Mouse (Mus musculus): Measurements from ENCODE around the gene Zfp213. TPM values are rescaled to one million over a fixed set of nuclear protein-coding genes. Genes with fewer than 3 reads are reported as not detected.

Gene Zfp213
- polyA plus RNA-seq (2014; fragmentation: Nextera tagmentation; extraction: Ambion mirVana): 17.7 and 18.2 TPM in 2 replicates

GRCm38 (mm10) chr17:23563595-23564367 lies at the start of gene Zfp213:
TSS of gene Zfp213 (minus strand) at chr17:23564238.
- peaks cover 6% of the 10 kb centered on the region; the same call in 1 of the 2 replicates for H3K4me1 ChIP-seq (ENCODE audit: control insufficient read depth, insufficient read depth, low read length)
- no peaks in the 10 kb centered on the region for H3K27me3 ChIP-seq (replicated peaks; ENCODE audit: control insufficient read depth, insufficient read depth, low read length)
- peak; percentile 98 for ATAC-seq (ENCODE audit: low read depth)
- no peaks in the 10 kb centered on the region for H3K9me3 ChIP-seq (ENCODE audit: control insufficient read depth, low read length)
- peaks cover 26% of the 10 kb centered on the region; the same call in 1 of the 2 replicates for H3K36me3 ChIP-seq (ENCODE audit: control insufficient read depth, insufficient read depth, low read length)
- H3K9ac ChIP-seq (ENCODE audit: low read depth, low read length): peak within 1 kb of the TSS; percentile 97
- peak within 1 kb of the TSS; percentile 70 for H3K4me2 ChIP-seq (ENCODE audit: low read depth, low read length)
- peak; percentile 98 for DNase-seq (ENCODE audit: low spot score)
- 1% methylated on average over 55 of the region's 59 CpGs for whole genome bisulfite sequencing
- H3K4me3 ChIP-seq (ENCODE audit: low read depth, low read length): peak within 1 kb of the TSS; percentile 88
- peak within 1 kb of the TSS; percentile 95 for H3K27ac ChIP-seq (replicated peaks; ENCODE audit: low read depth, low read length)

GRCm38 (mm10) chr17:23610361-23610800 lies 46.3 kb upstream of the Zfp213 start:
- peak; percentile 78 for ATAC-seq (ENCODE audit: low read depth)
- WGBS: 86% methylated on average over 28 of the region's 28 CpGs
- Histone ChIP-seq H3K36me3 (ENCODE audit: control insufficient read depth, insufficient read depth, low read length) (no peaks in the 10 kb centered on the region), H3K4me1 (ENCODE audit: control insufficient read depth, insufficient read depth, low read length) (no peaks in the 10 kb centered on the region), H3K27me3 (replicated peaks; ENCODE audit: control insufficient read depth, insufficient read depth, low read length) (no peaks in the 10 kb centered on the region), H3K4me2 (ENCODE audit: low read depth, low read length) (no peak overlapping the region), H3K9ac (ENCODE audit: low read depth, low read length) (no peak overlapping the region), H3K4me3 (ENCODE audit: low read depth, low read length) (no peak overlapping the region), H3K9me3 (ENCODE audit: control insufficient read depth, low read length) (no peaks in the 10 kb centered on the region), H3K27ac (replicated peaks; ENCODE audit: low read depth, low read length) (no peak overlapping the region)
- DNase-seq (ENCODE audit: low spot score): peak; percentile 44

DNA sequence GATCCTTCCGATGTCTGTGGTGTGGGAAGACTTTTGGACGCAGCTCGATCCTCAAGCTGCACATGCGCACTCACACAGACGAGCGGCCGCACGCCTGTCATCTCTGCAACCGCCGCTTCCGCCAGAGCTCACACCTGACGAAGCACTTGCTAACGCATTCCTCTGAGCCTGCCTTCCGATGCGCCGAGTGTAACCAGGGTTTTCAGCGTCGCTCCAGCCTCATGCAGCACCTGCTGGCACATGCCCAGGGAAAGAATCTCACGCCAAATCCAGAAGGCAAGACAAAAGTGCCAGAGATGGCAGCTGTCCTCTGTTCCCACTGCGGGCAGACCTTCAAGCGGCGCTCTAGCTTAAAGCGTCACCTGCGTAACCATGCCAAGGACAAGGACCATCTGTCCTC lies 45.6 kb upstream of the Zfp213 start:
- H3K27ac ChIP-seq (replicated peaks; ENCODE audit: low read depth, low read length): no peak overlapping the region
- no peaks in the 10 kb centered on the region for H3K27me3 ChIP-seq (replicated peaks; ENCODE audit: control insufficient read depth, insufficient read depth, low read length)
- no peaks in the 10 kb centered on the region for H3K36me3 ChIP-seq (ENCODE audit: control insufficient read depth, insufficient read depth, low read length)
- no peak overlapping the region for H3K9ac ChIP-seq (ENCODE audit: low read depth, low read length)
- H3K4me2 ChIP-seq (ENCODE audit: low read depth, low read length): no peak overlapping the region
- H3K4me3 ChIP-seq (ENCODE audit: low read depth, low read length): no peak overlapping the region
- ATAC-seq (ENCODE audit: low read depth): no peak
- H3K9me3 ChIP-seq (ENCODE audit: control insufficient read depth, low read length): no peaks in the 10 kb centered on the region
- no peak for DNase-seq (ENCODE audit: low spot score)
- H3K4me1 ChIP-seq (ENCODE audit: control insufficient read depth, insufficient read depth, low read length): no peaks in the 10 kb centered on the region
- 93% methylated on average over 24 of the region's 24 CpGs for WGBS

DNA sequence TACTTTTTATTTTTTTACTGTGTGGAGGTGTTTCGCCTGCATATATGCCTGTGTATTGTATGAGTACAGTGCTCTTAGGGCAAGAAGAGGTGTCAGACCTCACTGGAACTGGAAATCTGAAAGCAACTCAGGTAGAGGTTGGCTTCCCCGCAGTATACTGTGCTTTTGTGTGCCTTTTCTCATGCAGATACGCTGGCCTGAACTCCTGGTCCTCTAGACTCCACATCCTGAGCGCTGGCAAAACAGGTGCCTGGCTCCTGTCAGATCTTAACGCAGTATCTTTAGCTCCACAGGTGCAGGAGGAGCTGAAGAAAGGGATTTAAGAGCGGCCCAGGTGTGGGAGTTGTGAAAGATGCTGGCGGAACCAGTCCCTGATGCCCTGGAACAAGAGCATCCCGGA lies 41.2 kb upstream of the Zfp213 start:
- no peak for ATAC-seq (ENCODE audit: low read depth)
- Histone ChIP-seq H3K9me3 (ENCODE audit: control insufficient read depth, low read length) (no peaks in the 10 kb centered on the region), H3K4me1 (ENCODE audit: control insufficient read depth, insufficient read depth, low read length) (no peaks in the 10 kb centered on the region; the same call in 1 of the 2 replicates), H3K4me3 (ENCODE audit: low read depth, low read length) (no peak overlapping the region), H3K27ac (replicated peaks; ENCODE audit: low read depth, low read length) (no peak overlapping the region), H3K27me3 (replicated peaks; ENCODE audit: control insufficient read depth, insufficient read depth, low read length) (no peaks in the 10 kb centered on the region), H3K36me3 (ENCODE audit: control insufficient read depth, insufficient read depth, low read length) (no peaks in the 10 kb centered on the region), H3K4me2 (ENCODE audit: low read depth, low read length) (no peak overlapping the region), H3K9ac (ENCODE audit: low read depth, low read length) (no peak overlapping the region)
- whole genome bisulfite sequencing: 78% methylated on average over 8 of the region's 8 CpGs
- DNase-seq (ENCODE audit: low spot score): no peak

GRCm38 (mm10) chr17:23604394-23604793 lies 40.4 kb upstream of the Zfp213 start:
- Histone ChIP-seq H3K27ac (replicated peaks; ENCODE audit: low read depth, low read length) (no peak overlapping the region), H3K27me3 (replicated peaks; ENCODE audit: control insufficient read depth, insufficient read depth, low read length) (no peaks in the 10 kb centered on the region), H3K9me3 (ENCODE audit: control insufficient read depth, low read length) (no peaks in the 10 kb centered on the region), H3K4me1 (ENCODE audit: control insufficient read depth, insufficient read depth, low read length) (no peaks in the 10 kb centered on the region; the same call in 1 of the 2 replicates), H3K36me3 (ENCODE audit: control insufficient read depth, insufficient read depth, low read length) (no peaks in the 10 kb centered on the region), H3K9ac (ENCODE audit: low read depth, low read length) (no peak overlapping the region), H3K4me3 (ENCODE audit: low read depth, low read length) (no peak overlapping the region), H3K4me2 (ENCODE audit: low read depth, low read length) (no peak overlapping the region)
- 81% methylated on average over 7 of the region's 7 CpGs for WGBS
- DNase-seq (ENCODE audit: low spot score) (no peak), ATAC-seq (ENCODE audit: low read depth) (no peak)

GRCm38 (mm10) chr17:23603542-23603941 lies 39.5 kb upstream of the Zfp213 start:
- ATAC-seq (ENCODE audit: low read depth): no peak

DNA sequence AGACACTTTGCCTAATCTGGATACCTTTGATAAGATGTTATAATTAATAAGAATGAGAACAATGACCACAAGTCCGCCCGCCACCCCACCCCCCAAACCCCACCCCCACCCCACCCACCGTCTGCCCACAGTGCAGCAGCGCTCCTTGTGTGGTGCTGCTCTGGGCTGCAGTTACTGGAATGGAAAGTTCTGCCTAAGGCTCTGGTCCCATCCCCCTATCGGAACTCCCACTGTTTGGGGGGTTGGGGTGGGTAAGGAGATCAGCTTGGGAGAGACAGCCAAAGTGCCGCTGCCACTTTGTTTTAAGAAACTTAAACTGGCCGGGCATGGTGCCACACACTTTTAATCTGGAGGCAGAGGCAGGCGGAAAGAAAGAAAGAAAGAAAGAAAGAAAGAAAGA lies 39.0 kb upstream of the Zfp213 start:
- 25% methylated on average over 8 of the region's 8 CpGs for WGBS
- DNase-seq (ENCODE audit: low spot score): peak; percentile 32
- Histone ChIP-seq H3K4me2 (ENCODE audit: low read depth, low read length) (no peak overlapping the region), H3K27ac (replicated peaks; ENCODE audit: low read depth, low read length) (no peak overlapping the region), H3K9me3 (ENCODE audit: control insufficient read depth, low read length) (no peaks in the 10 kb centered on the region), H3K36me3 (ENCODE audit: control insufficient read depth, insufficient read depth, low read length) (no peaks in the 10 kb centered on the region), H3K4me1 (ENCODE audit: control insufficient read depth, insufficient read depth, low read length) (no peaks in the 10 kb centered on the region; the same call in 1 of the 2 replicates), H3K9ac (ENCODE audit: low read depth, low read length) (no peak overlapping the region), H3K4me3 (ENCODE audit: low read depth, low read length) (no peak overlapping the region), H3K27me3 (replicated peaks; ENCODE audit: control insufficient read depth, insufficient read depth, low read length) (no peaks in the 10 kb centered on the region)
- no peak for ATAC-seq (ENCODE audit: low read depth)

More at GRCm38 (mm10) chr17:23603542-23603941, 39.5 kb upstream of the Zfp213 start:
- H3K9me3 ChIP-seq (ENCODE audit: control insufficient read depth, low read length): no peaks in the 10 kb centered on the region
- H3K36me3 ChIP-seq (ENCODE audit: control insufficient read depth, insufficient read depth, low read length): no peaks in the 10 kb centered on the region
- no peaks in the 10 kb centered on the region for H3K27me3 ChIP-seq (replicated peaks; ENCODE audit: control insufficient read depth, insufficient read depth, low read length)
- no peaks in the 10 kb centered on the region; the same call in 1 of the 2 replicates for H3K4me1 ChIP-seq (ENCODE audit: control insufficient read depth, insufficient read depth, low read length)
- DNase-seq (ENCODE audit: low spot score): peak; percentile 41
- no peak overlapping the region for H3K4me3 ChIP-seq (ENCODE audit: low read depth, low read length)
- H3K9ac ChIP-seq (ENCODE audit: low read depth, low read length): no peak overlapping the region
- H3K27ac ChIP-seq (replicated peaks; ENCODE audit: low read depth, low read length): no peak overlapping the region
- 60% methylated on average over 2 of the region's 2 CpGs for WGBS
- no peak overlapping the region for H3K4me2 ChIP-seq (ENCODE audit: low read depth, low read length)

- no peak for ATAC-seq (ENCODE audit: low read depth)
- Histone ChIP-seq H3K9ac (ENCODE audit: low read depth, low read length) (no peak overlapping the region), H3K9me3 (ENCODE audit: control insufficient read depth, low read length) (no peaks in the 10 kb centered on the region), H3K4me3 (ENCODE audit: low read depth, low read length) (no peak overlapping the region), H3K27ac (replicated peaks; ENCODE audit: low read depth, low read length) (no peak overlapping the region), H3K27me3 (replicated peaks; ENCODE audit: control insufficient read depth, insufficient read depth, low read length) (no peaks in the 10 kb centered on the region), H3K4me2 (ENCODE audit: low read depth, low read length) (no peak overlapping the region), H3K4me1 (ENCODE audit: control insufficient read depth, insufficient read depth, low read length) (no peaks in the 10 kb centered on the region; the same call in 1 of the 2 replicates), H3K36me3 (ENCODE audit: control insufficient read depth, insufficient read depth, low read length) (no peaks in the 10 kb centered on the region)
- peak; percentile 68 for DNase-seq (ENCODE audit: low spot score)
- WGBS: 26% methylated on average over 10 of the region's 10 CpGs
Measured at GRCm38 (mm10) chr17:23601836-23602585, 38.0 kb upstream of the Zfp213 start.

All from embryonic facial prominence, embryonic 14.5 days (tissue).